Mouse (Mus musculus): ENCODE measurements around the gene Hspb1.

Gene Hspb1

DNA sequence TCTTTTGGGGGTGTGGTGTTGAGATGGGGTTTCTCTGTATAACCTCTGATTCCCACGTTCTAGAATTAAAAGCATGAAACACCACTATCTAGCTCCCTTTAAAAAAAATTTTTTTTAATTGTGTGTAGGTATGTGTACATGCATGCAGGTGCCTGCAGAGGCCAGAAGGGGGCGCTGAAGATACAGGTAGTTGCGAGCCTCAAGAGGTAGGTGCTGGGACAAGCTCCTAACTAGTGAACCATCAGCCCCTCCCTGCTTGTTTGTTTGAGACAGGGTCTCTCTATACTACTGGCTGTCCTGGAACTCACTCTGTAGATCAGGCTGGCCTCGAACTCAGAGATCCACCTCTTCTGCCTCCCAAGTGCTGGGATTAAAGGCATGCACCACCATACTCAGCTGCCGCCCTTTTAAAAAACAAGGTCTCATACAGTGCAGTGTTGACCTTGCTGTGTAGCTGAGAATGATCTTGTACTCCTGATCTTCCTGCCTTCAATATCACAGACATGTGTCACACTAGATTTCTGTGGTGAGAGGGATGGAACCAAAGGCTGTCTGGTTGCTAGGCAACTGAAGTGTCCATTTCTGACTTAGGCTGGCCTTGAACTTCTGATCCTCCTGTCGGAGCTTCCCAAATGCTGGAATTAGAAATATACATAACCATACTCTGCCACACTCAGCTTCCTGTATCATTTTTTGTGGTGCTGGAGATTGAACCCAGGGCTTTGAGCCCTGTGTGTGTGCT, 13.8 kb downstream of the Hspb1 start:
- no peak for TF ChIP-seq GATA4 (IDR thresholded peaks at IDR 0.05; ENCODE audit: insufficient replicate concordance, low read length)

DNA sequence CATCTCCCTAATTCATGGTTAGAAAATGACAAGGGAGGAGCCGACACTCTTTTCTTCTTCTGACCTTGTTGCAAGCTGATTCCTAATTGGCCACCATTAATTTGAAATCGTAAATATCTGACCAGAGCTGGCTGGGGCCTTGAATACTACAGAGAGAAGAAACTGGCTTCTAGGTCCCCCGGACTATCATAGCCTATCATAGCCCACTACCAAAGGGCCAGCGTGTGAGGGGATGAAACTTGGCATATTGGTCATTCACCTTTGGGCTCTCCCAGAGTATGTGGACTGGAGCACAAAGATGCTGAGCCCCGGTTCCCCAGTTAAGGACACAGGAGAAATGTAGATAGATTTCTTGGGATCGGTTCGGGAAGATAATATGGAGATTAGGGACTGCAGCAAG, 15.3 kb downstream of the Hspb1 start:
- TF ChIP-seq GATA4 (IDR thresholded peaks at IDR 0.05; ENCODE audit: insufficient replicate concordance, low read length) = no peak

DNA sequence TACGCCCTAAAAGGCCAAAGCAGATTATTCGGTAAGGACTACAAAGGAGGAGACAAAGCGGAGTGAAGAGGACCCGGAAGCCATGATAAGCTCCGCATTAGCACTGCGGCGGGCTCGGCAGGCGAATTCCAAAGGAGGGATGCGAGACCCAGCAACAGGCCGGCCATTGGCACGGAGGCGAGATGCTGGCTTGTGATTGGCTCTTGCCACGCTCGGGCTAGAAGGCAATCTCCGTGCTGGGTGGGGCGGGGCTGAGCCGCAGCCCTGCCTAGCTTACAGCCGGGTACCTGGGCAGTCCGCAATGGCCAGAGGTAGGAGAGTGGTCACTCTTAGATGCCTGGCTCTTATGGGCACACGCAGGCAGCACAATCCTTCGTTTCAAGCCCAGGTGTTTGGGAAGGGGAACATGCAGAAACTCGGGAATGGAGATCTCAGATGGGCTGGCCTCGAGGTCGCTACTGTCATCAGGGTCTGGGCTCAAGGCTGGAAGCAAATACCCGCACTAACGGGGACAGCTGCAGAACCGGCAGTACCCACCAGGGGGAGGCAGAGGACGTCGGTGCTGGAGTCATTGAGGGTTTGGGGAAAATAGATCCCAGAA, 15.9 kb downstream of the Hspb1 start:
- TF ChIP-seq GATA4 (IDR thresholded peaks at IDR 0.05; ENCODE audit: insufficient replicate concordance, low read length) = peak; percentile 64; the same call in 1 of the 2 replicates

DNA sequence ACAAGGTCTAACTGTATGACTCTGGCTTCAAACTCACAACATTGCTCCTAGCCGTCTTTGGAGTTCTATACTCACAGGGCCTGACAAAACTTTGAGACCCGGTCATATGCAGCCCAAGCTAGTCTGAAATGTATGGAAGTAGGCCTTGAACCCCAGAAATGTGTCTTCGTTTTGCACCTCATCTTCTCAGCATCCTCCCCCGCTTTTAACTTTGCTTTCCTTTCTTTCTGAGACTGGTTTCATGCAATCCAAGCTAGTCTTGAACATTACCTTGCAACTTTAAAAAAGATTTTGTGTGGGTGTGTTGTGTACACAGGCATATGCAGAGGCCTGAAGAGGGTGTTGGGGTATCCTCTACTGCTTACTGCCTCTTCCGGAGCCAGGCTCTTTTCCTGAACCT, 16.5 kb downstream of the Hspb1 start:
- TF ChIP-seq GATA4 (IDR thresholded peaks at IDR 0.05; ENCODE audit: insufficient replicate concordance, low read length) = no peak

DNA sequence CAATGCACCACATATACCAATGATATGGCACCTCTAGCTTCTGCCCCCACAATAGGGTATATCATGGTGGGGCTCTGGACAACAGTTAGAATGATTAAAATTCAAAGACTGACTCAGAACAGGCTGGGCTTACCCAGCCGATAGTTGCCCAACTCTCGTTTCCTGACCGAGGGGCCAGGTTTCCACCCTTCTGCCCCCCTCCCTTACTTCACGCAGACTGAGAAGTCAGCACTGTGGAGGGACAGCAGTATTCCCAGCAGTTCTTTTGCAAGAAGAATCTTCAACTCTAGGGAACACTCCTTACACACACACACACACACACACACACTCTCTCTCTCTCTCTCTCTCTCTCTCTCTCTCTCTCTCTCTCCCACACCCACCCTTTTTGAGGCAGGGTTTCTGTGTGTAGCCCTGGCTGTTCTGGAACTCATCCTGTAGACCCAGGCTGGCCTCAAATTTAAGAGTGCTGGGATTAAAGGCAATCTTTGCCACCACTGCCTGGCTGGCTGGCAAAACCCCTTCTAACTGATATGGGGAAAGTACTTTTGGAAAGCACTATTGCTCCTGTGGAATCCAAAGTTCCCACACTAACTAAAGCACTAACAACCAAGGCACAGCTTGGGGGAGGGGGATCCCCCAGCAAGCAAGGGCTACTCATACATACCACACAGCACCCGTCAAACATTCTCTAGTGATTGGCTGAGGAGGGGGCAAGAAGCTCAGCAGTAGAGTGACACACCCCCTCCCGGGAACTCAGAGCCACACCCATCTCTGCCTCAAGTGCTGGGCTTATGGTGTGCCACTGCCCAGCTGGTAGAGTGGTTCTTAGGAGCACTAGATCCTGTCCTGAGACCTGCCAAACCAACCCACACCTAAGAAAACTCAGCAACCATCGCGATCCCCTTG, 17.9 kb downstream of the Hspb1 start:
- TF ChIP-seq GATA4 (IDR thresholded peaks at IDR 0.05; ENCODE audit: insufficient replicate concordance, low read length) = no peak

DNA sequence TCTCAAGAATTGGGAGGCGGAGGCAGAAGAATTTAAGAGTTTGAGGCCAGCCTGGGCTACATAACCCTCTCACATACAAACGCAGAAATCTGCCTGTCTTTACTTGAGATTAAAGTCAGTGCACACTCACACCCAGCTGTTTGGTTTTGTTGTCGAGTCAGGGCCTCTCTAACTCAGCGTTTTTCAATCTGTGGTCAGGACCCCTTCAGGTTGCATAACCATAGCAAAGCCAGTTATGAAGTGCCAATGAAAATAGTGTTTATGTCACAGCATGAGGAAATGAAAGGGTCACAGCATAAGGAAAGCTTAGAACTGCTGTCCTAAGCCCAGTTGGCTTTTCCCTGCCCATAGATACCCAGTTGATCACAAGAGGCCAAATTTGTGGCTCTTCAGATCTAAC, 19.1 kb downstream of the Hspb1 start:
- no peak for TF ChIP-seq GATA4 (IDR thresholded peaks at IDR 0.05; ENCODE audit: insufficient replicate concordance, low read length)

DNA sequence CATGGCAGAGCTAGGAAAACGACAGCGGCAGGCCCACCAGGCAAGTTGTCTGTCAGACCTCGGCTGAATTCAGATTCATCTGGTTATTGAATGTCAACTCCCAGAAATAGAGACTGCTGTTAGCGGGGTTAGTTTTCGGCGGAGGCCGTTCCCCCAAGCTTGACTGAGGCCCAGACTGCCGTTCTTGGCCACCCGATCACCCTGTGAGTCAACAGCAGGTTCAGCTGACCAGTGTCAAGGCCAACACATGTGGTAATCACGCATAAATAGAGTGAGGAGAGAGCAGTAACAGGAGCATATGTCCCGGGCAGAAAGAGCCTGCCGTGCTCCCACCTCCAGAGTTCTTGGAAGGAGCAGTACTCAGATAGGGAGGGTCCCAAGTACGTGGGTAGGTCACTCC, 19.5 kb downstream of the Hspb1 start:
- TF ChIP-seq GATA4 (IDR thresholded peaks at IDR 0.05; ENCODE audit: insufficient replicate concordance, low read length) = no peak

DNA sequence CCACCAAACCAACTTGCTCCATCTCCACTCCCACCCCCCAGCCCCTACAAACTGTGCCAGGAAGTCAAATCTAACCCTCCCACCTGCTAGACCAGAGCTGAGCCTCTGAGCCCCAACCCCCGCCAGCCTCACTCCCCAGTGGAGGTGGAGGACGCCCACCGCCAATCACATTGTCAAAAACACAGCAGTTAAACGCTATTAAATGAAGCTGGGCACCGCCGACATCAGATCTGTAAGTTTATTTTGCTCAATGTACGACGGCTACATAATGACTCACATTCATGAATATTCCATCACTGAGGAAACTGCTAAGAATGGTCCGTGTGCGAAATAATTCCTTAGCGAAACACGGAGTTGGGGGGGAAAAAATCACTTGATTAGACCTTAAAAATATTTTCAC, 20.5 kb downstream of the Hspb1 start:
- TF ChIP-seq GATA4 (IDR thresholded peaks at IDR 0.05; ENCODE audit: insufficient replicate concordance, low read length) = no peak

DNA sequence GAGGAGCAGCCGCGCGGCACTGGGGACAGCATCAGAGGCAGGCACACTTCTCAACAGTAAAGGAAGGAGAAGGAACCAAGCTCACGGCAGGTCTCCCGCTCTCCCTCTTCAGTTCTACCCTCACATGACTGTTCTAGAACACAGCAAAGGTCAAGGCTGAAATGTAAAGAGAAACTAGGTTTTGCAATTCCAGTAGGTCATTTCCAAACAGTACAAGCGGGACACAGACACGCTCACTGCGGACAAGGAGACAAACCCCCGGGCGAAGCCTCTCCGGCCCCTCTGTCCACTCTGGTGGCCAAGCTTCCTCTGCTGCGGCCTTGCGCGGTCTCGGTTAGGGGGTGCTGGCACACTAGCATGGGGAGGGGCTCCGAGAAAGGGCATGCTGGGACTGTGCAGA, 21.3 kb downstream of the Hspb1 start:
- no peak for TF ChIP-seq GATA4 (IDR thresholded peaks at IDR 0.05; ENCODE audit: insufficient replicate concordance, low read length)

GRCm38 (mm10) chr5:135909646-135910045, 21.9 kb downstream of the Hspb1 start:
- TF ChIP-seq GATA4 (IDR thresholded peaks at IDR 0.05; ENCODE audit: insufficient replicate concordance, low read length) = no peak

- no peak for TF ChIP-seq GATA4 (IDR thresholded peaks at IDR 0.05; ENCODE audit: insufficient replicate concordance, low read length)
Measured at GRCm38 (mm10) chr5:135910813-135911212, 23.1 kb downstream of the Hspb1 start.

DNA sequence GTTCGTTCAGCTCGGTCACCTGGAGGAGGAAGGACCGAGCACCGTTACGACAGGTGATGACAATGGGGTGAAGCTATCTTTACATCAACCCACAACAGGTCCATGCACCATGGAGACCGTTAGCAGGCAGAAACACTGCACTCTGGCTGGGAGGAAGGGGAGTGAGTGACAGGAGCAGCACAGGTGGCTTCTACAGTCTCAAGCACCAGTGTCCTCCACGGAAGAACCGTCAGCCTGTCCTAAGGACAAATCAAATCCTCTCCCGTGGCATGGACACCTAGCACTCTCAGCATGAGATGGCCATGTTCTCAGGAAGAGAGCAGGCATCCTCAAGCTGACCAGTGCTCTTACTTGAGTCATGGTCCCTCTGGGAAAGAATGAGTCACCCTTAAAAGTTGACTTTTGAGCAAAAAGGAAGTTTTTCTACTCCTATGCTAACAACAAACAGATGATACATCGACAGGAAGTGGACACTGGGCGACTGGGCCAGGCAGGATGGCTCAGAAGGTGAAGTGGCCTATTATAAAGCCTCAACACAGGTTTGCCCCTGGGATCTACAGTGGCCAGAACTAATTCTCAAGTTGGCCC, 24.0 kb downstream of the Hspb1 start:
- TF ChIP-seq GATA4 (IDR thresholded peaks at IDR 0.05; ENCODE audit: insufficient replicate concordance, low read length) = no peak

- TF ChIP-seq GATA4 (IDR thresholded peaks at IDR 0.05; ENCODE audit: insufficient replicate concordance, low read length) = no peak
Measured at GRCm38 (mm10) chr5:135913201-135913600, 25.5 kb downstream of the Hspb1 start.

GRCm38 (mm10) chr5:135914156-135914555, 26.4 kb downstream of the Hspb1 start:
- no peak for TF ChIP-seq GATA4 (IDR thresholded peaks at IDR 0.05; ENCODE audit: insufficient replicate concordance, low read length)

DNA sequence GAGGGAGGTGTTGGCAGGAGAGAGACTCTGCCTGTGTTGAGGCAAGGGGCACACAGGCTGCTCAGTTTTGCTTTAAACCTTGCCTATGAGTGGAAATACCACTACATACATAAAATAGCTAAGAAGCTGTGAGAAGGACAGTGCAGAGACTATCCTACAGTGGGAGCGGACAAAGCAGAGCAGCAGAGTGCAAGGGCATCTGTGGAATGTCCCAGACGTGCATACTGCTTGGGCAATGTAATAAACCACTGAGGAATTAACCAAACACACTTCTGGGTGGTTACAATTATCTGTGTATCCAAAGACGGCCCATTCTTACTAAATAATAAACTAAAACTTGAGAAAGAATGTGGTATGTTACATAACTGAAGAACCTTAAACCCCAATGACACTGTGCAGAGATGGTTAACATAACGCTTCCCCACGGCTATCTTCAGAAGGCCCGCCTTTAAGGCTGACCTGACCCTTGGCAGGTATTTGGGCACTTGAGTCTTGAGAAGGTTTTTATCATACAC, 28.4 kb downstream of the Hspb1 start:
- TF ChIP-seq GATA4 (IDR thresholded peaks at IDR 0.05; ENCODE audit: insufficient replicate concordance, low read length) = no peak
